Mouse (Mus musculus) urinary bladder, postnatal 0 days (tissue): ENCODE results near the gene Card14. TPM values are rescaled to one million over a fixed set of nuclear protein-coding genes. Genes with fewer than 3 reads are reported as not detected.

Experiments
- microRNA counts: library from miRNA; unstranded; fragments of <30 nt; microRNA quantifications from one replicate; lab custom pipeline; 2016
- microRNA-seq: library from miRNA; unstranded; fragments of <30 nt; microRNA quantifications from one replicate; pipeline ENCODE4, GENCODE M21; 2016
- polyA plus RNA-seq: library from polyadenylated mRNA; unstranded; fragments of >200 nt; fragmentation: Nextera tagmentation; extraction: Ambion mirVana; gene quantifications from 2 replicates; pipeline ENCODE4 v1.2.1, GENCODE M21; 2015

Gene Card14
- 1.6 and 2.3 TPM in 2 replicates for polyA plus RNA-seq

GRCm38 (mm10) chr11:119307658-119307867 is at the start of gene Card14:
Gene Card14 (plus strand): TSS chr11:119307768.

GRCm38 (mm10) chr11:119267768-119268556 is 39.6 kb upstream of the Card14 start, which contains the start of gene Gaa:
Gene Gaa (plus strand): TSS chr11:119267887.

GRCm38 (mm10) chr11:119299391-119300245 is 8.0 kb upstream of the Card14 start, which contains the start of gene Eif4a3:
Gene Eif4a3 (minus strand): TSS chr11:119300089.

GRCm38 (mm10) chr11:119355443-119356385 is 48.1 kb downstream of the Card14 start, which contains the start of the genes Sgsh and Slc26a11:
Gene Sgsh (minus strand): TSS chr11:119355536.
Gene Slc26a11 (plus strand): TSS chr11:119355557.

GRCm38 (mm10) chr11:119392800-119393482 is 85.4 kb downstream of the Card14 start, which contains the start of gene Rnf213:
Gene Rnf213 (plus strand): TSS chr11:119393100.

MicroRNAs within 50 kb of the gene (microRNA counts, 519-probe panel; counts per million panel counts)
- microRNA mmu-miR-1932 (lab: Ali Mortazavi, UCI) = not detected

Small RNAs within 50 kb of the gene (microRNA-seq; reads per million reads assigned to microRNA genes)
- gene Mir1932 = not detected

Other genes with a start within 250 kb of the Card14 start
- 10.1 and 11.0 TPM in 2 replicates for gene Cbx4, start 221.5 kb upstream of the Card14 start, polyA plus RNA-seq
- 4.2 and 5.2 TPM in 2 replicates for gene Tbc1d16, start 79.3 kb upstream of the Card14 start, polyA plus RNA-seq
- gene Ccdc40, start 79.2 kb upstream of the Card14 start, polyA plus RNA-seq = 0.54 and 0.83 TPM in 2 replicates
- gene Gaa, start 39.9 kb upstream of the Card14 start, polyA plus RNA-seq = 42.0 and 43.3 TPM in 2 replicates
- gene Eif4a3, start 7.7 kb upstream of the Card14 start, polyA plus RNA-seq = 165 TPM in 2 replicates
- 4.9 and 6.5 TPM in 2 replicates for gene Sgsh, start 47.8 kb downstream of the Card14 start, polyA plus RNA-seq
- gene Slc26a11, start 47.8 kb downstream of the Card14 start, polyA plus RNA-seq = 5.2 and 6.1 TPM in 2 replicates
- gene Rnf213, start 85.3 kb downstream of the Card14 start, polyA plus RNA-seq = 4.3 and 4.5 TPM in 2 replicates
- gene Endov, start 183.6 kb downstream of the Card14 start, polyA plus RNA-seq = 9.2 and 10.7 TPM in 2 replicates
- gene Nptx1, start 240.0 kb downstream of the Card14 start, polyA plus RNA-seq = 0.53 and 0.54 TPM in 2 replicates